Mouse (Mus musculus) brain, embryonic 14.5 days (tissue): ENCODE results near the gene Mafg.

Experiments used
- CTCF ChIP-seq: fragments of 200-500 bp; IDR thresholded peaks from 2 replicates; pipeline ENCODE4 v1.5.1; 2012; ENCODE audit warnings: inconsistent platforms, mild to moderate bottlenecking, moderate library complexity, borderline replicate concordance; ENCODE audit not compliant: insufficient read depth, insufficient read length; ENCODE audit errors: extremely low read depth
- POLR2A ChIP-seq: fragments of 200-500 bp; IDR thresholded peaks from 2 replicates; pipeline ENCODE4 v1.6.1; 2012; ENCODE audit warnings: mild to moderate bottlenecking, inconsistent platforms, borderline replicate concordance; ENCODE audit not compliant: poor library complexity, insufficient read depth, insufficient read length, severe bottlenecking; ENCODE audit errors: extremely low read depth

GRCm38 (mm10) chr11:120641869-120642268 lies 8.5 kb upstream of the Mafg start:
- TF ChIP-seq CTCF (no peak), POLR2A (no peak)
